Mouse (Mus musculus) cortical plate, adult 2 months (tissue): Measurements from ENCODE around the gene Bzw1. TPM values are rescaled to one million over a fixed set of nuclear protein-coding genes. Genes with fewer than 3 reads are reported as not detected.
A peak's percentile ranks its signal among the peaks of the same experiment; 100 is the strongest.

Experiments
- H3K27ac ChIP-seq: fragments of 200-500 bp; 2 replicates; pipeline ENCODE4 v1.5.1; 2012; ENCODE audit warnings: low read length, control low read depth, inconsistent platforms; ENCODE audit not compliant: insufficient read depth
- H3K4me1 ChIP-seq: fragments of 200-500 bp; 2 replicates; pipeline ENCODE4 v1.6.1; 2011; ENCODE audit warnings: low read length; ENCODE audit not compliant: control insufficient read depth, insufficient read depth
- H3K4me3 ChIP-seq: fragments of 200-500 bp; 2 replicates; pipeline ENCODE4 v1.5.1; 2011; ENCODE audit warnings: mild to moderate bottlenecking, low read length, control low read depth; ENCODE audit not compliant: insufficient read depth
- CTCF ChIP-seq: fragments of 200-500 bp; IDR thresholded peaks from 2 replicates; pipeline ENCODE4 v1.5.1; 2011; ENCODE audit warnings: mild to moderate bottlenecking, control low read depth, low read length; ENCODE audit not compliant: insufficient read depth; ENCODE audit errors: extremely low read depth
- POLR2A ChIP-seq: fragments of 200-500 bp; IDR thresholded peaks from 2 replicates; pipeline ENCODE4 v1.6.1; 2011; ENCODE audit warnings: mild to moderate bottlenecking, low read length, control low read depth; ENCODE audit not compliant: insufficient read depth; ENCODE audit errors: extremely low read depth
- polyA plus RNA-seq: library from polyadenylated mRNA; depleted of rRNA; stranded (reverse); fragments of >200 nt; gene quantifications from 2 replicates; pipeline ENCODE4 v1.2.3, GENCODE M21; 2012; rRNA removed

Gene Bzw1
- 80.2 and 83.9 TPM in 2 replicates for polyA plus RNA-seq

- no peaks in the 10 kb centered on the region for H3K4me1 ChIP-seq
- H3K27ac ChIP-seq = peak within 1 kb of the TSS; percentile 100
- no peak for TF ChIP-seq CTCF
- peak; percentile 84 for TF ChIP-seq POLR2A
- H3K4me3 ChIP-seq = peak within 1 kb of the TSS; percentile 97
These were observed at the start of gene Bzw1 for GRCm38 (mm10) chr1:58392652-58393283. TSS of gene Bzw1 (plus strand) at chr1:58392898.

GRCm38 (mm10) chr1:58343861-58344260, 48.8 kb upstream of the Bzw1 start:
- no peak for TF ChIP-seq CTCF
- TF ChIP-seq POLR2A = no peak
- no peaks in the 10 kb centered on the region for H3K4me1 ChIP-seq
- H3K27ac ChIP-seq = no peak overlapping the region
- no peak overlapping the region for H3K4me3 ChIP-seq

GRCm38 (mm10) chr1:58344570-58344969, 48.1 kb upstream of the Bzw1 start:
- H3K4me3 ChIP-seq = no peak overlapping the region
- TF ChIP-seq POLR2A = no peak
- no peak for TF ChIP-seq CTCF
- H3K27ac ChIP-seq = no peak overlapping the region

GRCm38 (mm10) chr1:58346159-58346558, 46.5 kb upstream of the Bzw1 start:
- no peak overlapping the region for H3K27ac ChIP-seq

More at GRCm38 (mm10) chr1:58344570-58344969, 48.1 kb upstream of the Bzw1 start:
- no peaks in the 10 kb centered on the region for H3K4me1 ChIP-seq

GRCm38 (mm10) chr1:58348712-58349111, 44.0 kb upstream of the Bzw1 start:
- Histone ChIP-seq H3K27ac (no peak overlapping the region), H3K4me3 (no peak overlapping the region), H3K4me1 (no peaks in the 10 kb centered on the region)
- TF ChIP-seq POLR2A = no peak
- no peak for TF ChIP-seq CTCF

More at GRCm38 (mm10) chr1:58346159-58346558, 46.5 kb upstream of the Bzw1 start:
- no peak for TF ChIP-seq POLR2A
- TF ChIP-seq CTCF = no peak
- no peaks in the 10 kb centered on the region for H3K4me1 ChIP-seq
- no peak overlapping the region for H3K4me3 ChIP-seq

- TF ChIP-seq POLR2A (no peak), CTCF (no peak)
These were observed 39.3 kb upstream of the Bzw1 start for GRCm38 (mm10) chr1:58353238-58353893.

GRCm38 (mm10) chr1:58358958-58359901, 33.5 kb upstream of the Bzw1 start:
- Histone ChIP-seq H3K4me3 (no peak overlapping the region), H3K27ac (peak overlapping the region; percentile 62), H3K4me1 (peaks cover 4% of the 10 kb centered on the region; the same call in 1 of the 2 replicates)
- TF ChIP-seq POLR2A (no peak), CTCF (no peak)

More at GRCm38 (mm10) chr1:58353238-58353893, 39.3 kb upstream of the Bzw1 start:
- H3K27ac ChIP-seq = no peak overlapping the region
- no peaks in the 10 kb centered on the region for H3K4me1 ChIP-seq
- no peak overlapping the region for H3K4me3 ChIP-seq

- peaks cover 4% of the 10 kb centered on the region; the same call in 1 of the 2 replicates for H3K4me1 ChIP-seq
- H3K4me3 ChIP-seq = no peak overlapping the region
- no peak overlapping the region for H3K27ac ChIP-seq
- TF ChIP-seq POLR2A (no peak), CTCF (no peak)
These were observed 30.4 kb upstream of the Bzw1 start for GRCm38 (mm10) chr1:58362296-58362695.

- TF ChIP-seq POLR2A (no peak), CTCF (no peak)
- H3K4me1 ChIP-seq = no peaks in the 10 kb centered on the region
- H3K27ac ChIP-seq = no peak overlapping the region
- no peak overlapping the region for H3K4me3 ChIP-seq
These were observed 28.1 kb upstream of the Bzw1 start for GRCm38 (mm10) chr1:58364551-58364950.

GRCm38 (mm10) chr1:58365829-58366228, 26.9 kb upstream of the Bzw1 start:
- TF ChIP-seq CTCF (no peak), POLR2A (no peak)
- no peak overlapping the region for H3K27ac ChIP-seq
- no peaks in the 10 kb centered on the region for H3K4me1 ChIP-seq
- H3K4me3 ChIP-seq = no peak overlapping the region
